Mouse (Mus musculus) hindbrain, embryonic 14.5 days (tissue): ENCODE measurements around the gene Usp48. TPM values are rescaled to one million over a fixed set of nuclear protein-coding genes. Genes with fewer than 3 reads are reported as not detected.
A peak's percentile ranks its signal among the peaks of the same experiment; 100 is the strongest.

Source experiments
- ATAC-seq: fragments of 200-750 bp; cut with Nextera tagmentation; 2 replicates; pipeline ENCODE4 v1.8.0; 2017; ENCODE audit warnings: moderate number of reproducible peaks, mild to moderate bottlenecking, moderate TSS enrichment, moderate library complexity; ENCODE audit not compliant: low FRiP score
- DNase-seq: peaks from one replicate; pipeline ENCODE4 v3.0.0-alpha.2; 2015; ENCODE audit warnings: low spot score
- H3K27ac ChIP-seq: fragments of 300-500 bp; sonication (generic); 2 replicates; pipeline ENCODE4 v1.5.1; 2014; ENCODE audit warnings: mild to moderate bottlenecking, moderate library complexity
- H3K27me3 ChIP-seq: fragments of 300-500 bp; sonication (generic); 2 replicates; pipeline ENCODE4 v1.6.1; 2014; ENCODE audit warnings: mild to moderate bottlenecking, low read length, mixed read lengths; ENCODE audit not compliant: control insufficient read depth, insufficient read depth
- H3K36me3 ChIP-seq: fragments of 300-500 bp; sonication (generic); replicated peaks from 2 replicates; pipeline ENCODE4 v1.6.1; 2014; ENCODE audit not compliant: control insufficient read depth, insufficient read depth
- H3K4me1 ChIP-seq: fragments of 300-500 bp; sonication (generic); replicated peaks from 2 replicates; pipeline ENCODE4 v1.6.1; 2014; ENCODE audit warnings: antibody characterized with exemption, low read length, mixed read lengths; ENCODE audit not compliant: control insufficient read depth, insufficient read depth
- H3K4me2 ChIP-seq: fragments of 300-500 bp; sonication (generic); replicated peaks from 2 replicates; pipeline ENCODE4 v1.6.1; 2014; ENCODE audit warnings: mild to moderate bottlenecking, moderate library complexity
- H3K4me3 ChIP-seq: fragments of 300-500 bp; sonication (generic); replicated peaks from 2 replicates; pipeline ENCODE4 v1.5.1; 2014; ENCODE audit warnings: mild to moderate bottlenecking, low read length
- H3K9ac ChIP-seq: fragments of 300-500 bp; sonication (generic); 2 replicates; pipeline ENCODE4 v1.6.1; 2014
- H3K9me3 ChIP-seq: fragments of 300-500 bp; sonication (generic); 2 replicates; pipeline ENCODE4 v1.6.1; 2016; ENCODE audit warnings: low read length; ENCODE audit not compliant: control insufficient read depth
- WGBS: fragments of 180-500 bp; shearing (Covaris S2); extraction: QIAGEN DNeasy Blood & Tissue Kit; methylation state at CpG from one replicate; pipeline ENCODE4 v1.1.7; 2014; 5-methylcytosine and 5-hydroxymethylcytosine counted together
- polyA plus RNA-seq: library from polyadenylated mRNA; unstranded; fragments of >200 nt; fragmentation: Nextera tagmentation; extraction: Ambion mirVana; gene quantifications from 2 replicates; pipeline ENCODE4 v1.2.1, GENCODE M21; 2014

Usp48 gene
- polyA plus RNA-seq, 1 experiment from 2014 or later: 70.9 TPM

- H3K27ac ChIP-seq: no peak overlapping the region
- H3K9me3 ChIP-seq: no peaks in the 10 kb centered on the region
- 13% methylated on average over 11 of the region's 11 CpGs for WGBS
- ATAC-seq (0 out of 2 replicates have a peak, but pooled peaks have one; percentile 19), DNase-seq (peak; percentile 91)
- H3K4me2 ChIP-seq: no peak overlapping the region
- H3K27me3 ChIP-seq: 0 out of 2 replicates have a peak, but pooled peaks cover 4% of the 10 kb centered on the region
- no peak overlapping the region for H3K4me3 ChIP-seq
- no peaks in the 10 kb centered on the region for H3K36me3 ChIP-seq
- no peak overlapping the region for H3K9ac ChIP-seq
- H3K4me1 ChIP-seq: peaks cover 7% of the 10 kb centered on the region
Measured at GRCm38 (mm10) chr4:137676057-137676456, 82.5 kb downstream of the Usp48 start.

GRCm38 (mm10) chr4:137676700-137677484 is 83.3 kb downstream of the Usp48 start:
- no peaks in the 10 kb centered on the region for H3K9me3 ChIP-seq
- WGBS: 73% methylated on average over 13 of the region's 13 CpGs
- H3K27ac ChIP-seq: no peak overlapping the region
- H3K27me3 ChIP-seq: 0 out of 2 replicates have a peak, but pooled peaks cover 4% of the 10 kb centered on the region
- ATAC-seq (no peak), DNase-seq (no peak)
- peaks cover 16% of the 10 kb centered on the region for H3K4me1 ChIP-seq
- no peaks in the 10 kb centered on the region for H3K36me3 ChIP-seq
- no peak overlapping the region for H3K4me3 ChIP-seq
- no peak overlapping the region for H3K9ac ChIP-seq
- H3K4me2 ChIP-seq: no peak overlapping the region

- WGBS: 82% methylated on average over 5 of the region's 5 CpGs
- no peak overlapping the region for H3K27ac ChIP-seq
- ATAC-seq (no peak), DNase-seq (no peak)
- no peak overlapping the region for H3K9ac ChIP-seq
- H3K4me2 ChIP-seq: no peak overlapping the region
- H3K4me1 ChIP-seq: peaks cover 22% of the 10 kb centered on the region
- H3K9me3 ChIP-seq: no peaks in the 10 kb centered on the region
- no peaks in the 10 kb centered on the region for H3K36me3 ChIP-seq
- 0 out of 2 replicates have a peak, but pooled peaks cover 4% of the 10 kb centered on the region for H3K27me3 ChIP-seq
- no peak overlapping the region for H3K4me3 ChIP-seq
Measured at GRCm38 (mm10) chr4:137677906-137678305, 84.4 kb downstream of the Usp48 start.

GRCm38 (mm10) chr4:137678568-137678967 is 85.0 kb downstream of the Usp48 start:
- Histone ChIP-seq H3K4me2 (no peak overlapping the region), H3K27me3 (0 out of 2 replicates have a peak, but pooled peaks cover 4% of the 10 kb centered on the region), H3K9ac (no peak overlapping the region), H3K36me3 (no peaks in the 10 kb centered on the region), H3K9me3 (no peaks in the 10 kb centered on the region), H3K4me3 (no peak overlapping the region), H3K27ac (no peak overlapping the region), H3K4me1 (peaks cover 22% of the 10 kb centered on the region)
- 77% methylated on average over 9 of the region's 9 CpGs for WGBS
- ATAC-seq (no peak), DNase-seq (no peak)

GRCm38 (mm10) chr4:137679979-137680550 is 86.5 kb downstream of the Usp48 start:
- DNase-seq: no peak
- no peak for ATAC-seq
- no peak overlapping the region for H3K9ac ChIP-seq

GRCm38 (mm10) chr4:137680721-137681120 is 87.2 kb downstream of the Usp48 start:
- Histone ChIP-seq H3K27ac (peak overlapping the region; percentile 71), H3K4me2 (peak overlapping the region; percentile 73), H3K27me3 (0 out of 2 replicates have a peak, but pooled peaks cover 4% of the 10 kb centered on the region), H3K36me3 (no peaks in the 10 kb centered on the region), H3K9ac (peak overlapping the region; percentile 57; the same call in 1 of the 2 replicates), H3K9me3 (no peaks in the 10 kb centered on the region), H3K4me3 (no peak overlapping the region), H3K4me1 (peaks cover 22% of the 10 kb centered on the region)
- 12% methylated on average over 7 of the region's 7 CpGs for WGBS
- no peak for DNase-seq
- no peak; the same call in 1 of the 2 replicates for ATAC-seq

More at GRCm38 (mm10) chr4:137679979-137680550, 86.5 kb downstream of the Usp48 start:
- Histone ChIP-seq H3K27ac (peak overlapping the region; percentile 71), H3K4me2 (peak overlapping the region; percentile 17; the same call in 1 of the 2 replicates), H3K9me3 (no peaks in the 10 kb centered on the region), H3K36me3 (no peaks in the 10 kb centered on the region), H3K27me3 (0 out of 2 replicates have a peak, but pooled peaks cover 4% of the 10 kb centered on the region), H3K4me1 (peaks cover 22% of the 10 kb centered on the region), H3K4me3 (no peak overlapping the region)
- WGBS: 69% methylated on average over 2 of the region's 2 CpGs

GRCm38 (mm10) chr4:137681408-137682104 is 88.0 kb downstream of the Usp48 start:
- Histone ChIP-seq H3K4me3 (peak overlapping the region; percentile 30), H3K4me1 (peaks cover 29% of the 10 kb centered on the region), H3K27ac (peak overlapping the region; percentile 71; the same call in 1 of the 2 replicates), H3K36me3 (no peaks in the 10 kb centered on the region), H3K9me3 (no peaks in the 10 kb centered on the region), H3K27me3 (0 out of 2 replicates have a peak, but pooled peaks cover 4% of the 10 kb centered on the region), H3K9ac (peak overlapping the region; percentile 57), H3K4me2 (peak overlapping the region; percentile 73)
- ATAC-seq: peak; percentile 39
- 2% methylated on average over 52 of the region's 52 CpGs for WGBS
- DNase-seq: no peak

- no peak overlapping the region for H3K4me3 ChIP-seq
- no peaks in the 10 kb centered on the region for H3K36me3 ChIP-seq
- 0 out of 2 replicates have a peak, but pooled peaks cover 4% of the 10 kb centered on the region for H3K27me3 ChIP-seq
- ATAC-seq: no peak
- WGBS: 51% methylated on average over 7 of the region's 7 CpGs
- H3K9me3 ChIP-seq: no peaks in the 10 kb centered on the region
- peak overlapping the region; percentile 73; the same call in 1 of the 2 replicates for H3K4me2 ChIP-seq
- no peak overlapping the region for H3K27ac ChIP-seq
- peaks cover 29% of the 10 kb centered on the region for H3K4me1 ChIP-seq
- no peak overlapping the region for H3K9ac ChIP-seq
- DNase-seq: peak; percentile 53
Measured at GRCm38 (mm10) chr4:137682961-137683453, 89.5 kb downstream of the Usp48 start.
